Mouse (Mus musculus) right cerebral cortex, adult 2 months (tissue): ENCODE measurements at regions not wholly inside any gene's neighbourhood (a gene's known extent, or its start where the extent isn't known, plus 50 kb on each side); places are given as distances from the start of the nearest gene placed in this dataset.
"Not testable (repeated sequence)": the region's sequence is repeated elsewhere in the genome, so short reads cannot be mapped to it uniquely, and the experiment has no call there.

Source experiments
- DNase-seq, 2 experiments: peaks; one replicate each; pipeline ENCODE4 v3.0.0; 2021 to 2022; ENCODE audit warnings: low spot score in 2 of 2

DNA sequence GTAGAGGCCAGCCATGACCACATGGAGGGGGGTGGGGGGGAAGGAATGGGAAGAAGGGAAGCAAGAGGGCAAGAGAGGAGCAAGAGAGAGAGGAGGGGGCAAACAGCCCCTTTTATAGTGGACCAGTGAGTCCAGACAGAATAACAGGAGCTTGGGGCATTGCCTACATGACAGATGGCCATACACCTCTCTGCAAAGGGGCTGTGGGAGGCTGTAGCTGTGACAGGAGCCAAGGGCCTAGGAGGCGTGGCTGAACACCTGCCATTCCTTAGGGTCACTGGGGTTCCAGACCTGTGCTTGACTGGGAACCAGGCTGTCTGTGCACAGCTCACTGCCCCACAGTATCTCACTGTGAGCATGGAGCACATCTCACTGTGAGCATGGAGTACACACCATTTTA is 157.0 kb upstream of the Ipo5 start:
- DNase-seq = no peak

DNA sequence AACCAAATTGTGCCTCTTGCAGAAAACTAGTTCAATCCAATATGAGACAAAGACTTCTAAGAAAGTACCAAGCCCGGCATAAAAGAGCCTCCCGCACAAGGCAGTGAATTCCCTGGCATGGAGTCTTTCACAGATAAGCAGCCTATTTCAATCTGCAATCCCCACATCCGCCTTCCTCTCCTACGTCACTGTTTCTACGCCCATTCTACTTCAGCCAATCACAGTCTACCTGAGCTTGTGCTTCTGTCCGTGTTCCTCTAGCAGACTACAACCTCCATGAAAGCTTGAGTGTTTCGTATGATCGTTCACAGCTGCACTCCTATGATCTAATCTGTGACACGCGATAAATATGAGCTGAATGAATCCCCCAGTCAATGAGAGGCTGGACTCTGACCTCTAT is 155.6 kb upstream of the Ipo5 start:
- DNase-seq = no peak

DNA sequence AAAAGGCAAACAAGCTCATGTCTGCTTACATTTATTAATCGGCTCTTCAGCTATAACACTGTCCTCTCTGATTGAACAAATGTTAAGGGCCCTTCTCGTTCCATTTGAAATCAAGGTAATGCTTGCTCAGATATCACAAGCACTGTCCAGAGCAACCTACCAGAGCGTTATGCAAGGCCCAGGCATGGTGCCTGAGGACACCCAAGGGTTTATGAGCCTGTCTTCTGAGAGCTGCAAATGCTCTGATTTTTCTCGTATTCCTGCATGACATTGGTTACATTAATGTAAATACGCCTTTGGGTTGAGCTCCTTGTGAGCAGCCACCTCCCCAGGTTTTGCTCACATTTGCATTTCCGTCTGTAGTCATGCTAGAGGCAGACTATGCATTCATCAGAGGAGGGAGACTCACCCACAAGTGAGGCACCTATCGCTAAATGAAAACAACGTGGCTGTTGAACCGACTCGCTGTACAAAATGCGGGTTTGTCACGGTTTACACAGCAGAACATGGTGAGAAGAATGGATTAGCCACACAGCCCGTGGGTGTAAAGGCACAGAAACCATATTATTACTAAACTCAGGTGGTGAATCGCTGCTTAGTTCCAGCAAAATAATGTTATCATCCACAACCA is 152.7 kb upstream of the Ipo5 start:
- no peak for DNase-seq

DNA sequence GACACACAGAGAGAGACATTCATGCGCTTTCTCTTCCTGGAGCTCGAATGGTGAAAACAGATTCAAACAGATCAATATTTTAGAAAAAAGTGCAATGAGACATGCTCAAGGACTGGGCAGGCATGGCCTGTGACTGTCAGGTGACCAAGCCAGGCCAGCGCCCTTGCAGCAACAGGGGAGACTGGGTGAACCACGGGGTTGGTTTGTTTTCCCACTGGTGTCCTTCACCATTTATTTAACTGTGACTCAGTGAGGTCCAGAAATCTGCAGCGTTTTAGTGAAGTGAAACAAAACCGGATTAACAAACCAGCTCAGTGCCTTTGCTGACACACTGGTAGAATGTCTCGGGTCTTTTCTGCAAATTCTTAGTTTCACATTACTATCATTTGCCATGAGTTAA is 148.9 kb upstream of the Ipo5 start:
- no peak for DNase-seq

DNA sequence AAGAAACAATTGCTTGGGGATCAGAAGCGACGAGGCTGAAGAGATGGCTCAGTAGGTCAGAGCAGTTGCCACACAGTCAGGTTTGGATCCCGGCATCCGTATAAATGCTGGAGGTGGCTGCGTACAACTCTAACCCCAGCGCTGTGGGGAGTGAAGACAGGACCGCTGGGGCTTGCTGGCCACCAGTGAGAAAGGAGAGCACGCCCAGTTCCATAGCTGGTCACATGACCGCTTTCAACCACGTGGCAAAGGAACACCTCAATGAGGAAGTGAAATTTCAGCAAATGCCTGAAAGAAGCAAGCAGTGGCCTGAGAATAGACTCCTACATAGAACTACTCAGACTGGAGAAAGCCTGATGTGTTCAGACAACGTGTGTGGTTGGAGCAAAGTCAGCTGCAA is 148.3 kb upstream of the Ipo5 start:
- DNase-seq = no peak

DNA sequence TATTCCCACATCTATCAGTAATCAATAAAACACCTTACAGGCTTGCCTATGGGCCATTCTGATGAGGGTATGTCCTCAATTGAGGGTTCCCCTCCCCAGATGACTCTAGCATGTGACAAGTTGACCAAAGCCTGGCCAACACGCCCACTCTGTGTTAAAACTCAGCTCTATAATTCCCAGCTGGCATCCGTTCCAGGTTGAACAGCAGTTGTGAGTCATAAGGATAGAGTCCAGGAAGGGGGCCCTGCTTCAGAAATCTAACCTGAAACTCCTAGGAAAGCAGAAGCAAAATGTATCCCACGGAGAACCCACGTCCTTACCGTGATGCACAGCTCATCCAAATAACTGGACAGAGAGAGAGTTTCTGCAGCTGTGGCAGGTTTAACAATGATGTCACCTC is 147.2 kb upstream of the Ipo5 start:
- peak; percentile 46 to 52 for DNase-seq

DNA sequence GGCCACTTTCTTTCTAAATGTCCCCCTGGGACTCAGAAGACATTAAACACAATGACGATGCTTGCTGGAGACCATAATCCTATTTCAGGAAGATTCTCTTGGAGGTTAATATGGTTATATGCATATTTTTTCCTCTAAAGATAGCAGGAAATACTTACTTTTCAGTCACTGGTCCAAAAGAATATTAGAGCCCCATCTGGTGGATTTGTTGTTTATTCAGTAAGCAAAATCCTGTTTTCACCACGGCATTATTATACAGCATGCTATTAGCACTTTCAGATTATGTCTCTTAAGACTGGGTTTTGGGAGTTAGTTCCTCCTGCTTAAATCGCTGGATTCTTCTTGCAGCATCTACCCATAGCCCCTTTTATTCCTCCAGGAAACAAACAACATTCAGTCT is 146.6 kb upstream of the Ipo5 start:
- DNase-seq = no peak

DNA sequence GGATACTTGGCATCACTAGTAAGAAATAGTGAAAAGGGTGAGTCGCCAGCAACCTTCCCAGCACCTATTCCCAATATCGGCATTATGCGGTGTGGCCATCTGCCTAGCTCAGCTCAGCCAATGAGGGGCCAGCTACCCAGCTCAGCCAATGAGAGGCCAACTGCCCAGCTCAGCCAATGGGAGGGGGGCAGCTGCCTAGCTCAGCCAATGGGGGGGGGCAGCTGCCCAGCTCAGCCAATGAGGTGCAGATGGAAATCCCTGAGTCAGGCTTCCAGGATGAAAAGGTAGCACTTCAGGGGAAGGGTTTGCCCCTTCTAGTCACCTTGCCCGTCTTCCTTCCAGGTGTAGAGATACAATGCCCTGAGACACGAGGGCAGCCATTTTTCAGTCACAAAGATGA is 144.6 kb upstream of the Ipo5 start:
- no peak for DNase-seq

DNA sequence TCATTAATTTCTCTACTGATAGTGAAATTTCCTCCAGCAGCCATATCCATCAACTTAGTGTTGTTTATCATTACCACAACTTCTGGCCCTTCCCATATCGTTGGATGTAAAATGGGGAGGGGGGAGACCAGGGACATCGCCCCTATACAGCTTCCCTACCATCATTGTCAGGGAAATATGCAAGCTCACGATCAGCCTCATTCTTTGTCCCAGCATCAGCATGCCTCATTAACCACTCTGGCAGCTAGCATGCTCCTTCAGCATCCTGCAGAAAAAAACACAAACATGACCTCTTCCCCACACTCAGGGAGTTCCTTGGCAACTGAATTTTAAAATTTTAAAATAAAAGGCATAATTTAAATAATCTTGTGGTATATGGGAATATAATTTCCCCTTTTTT is 140.4 kb upstream of the Ipo5 start:
- no peak for DNase-seq

DNA sequence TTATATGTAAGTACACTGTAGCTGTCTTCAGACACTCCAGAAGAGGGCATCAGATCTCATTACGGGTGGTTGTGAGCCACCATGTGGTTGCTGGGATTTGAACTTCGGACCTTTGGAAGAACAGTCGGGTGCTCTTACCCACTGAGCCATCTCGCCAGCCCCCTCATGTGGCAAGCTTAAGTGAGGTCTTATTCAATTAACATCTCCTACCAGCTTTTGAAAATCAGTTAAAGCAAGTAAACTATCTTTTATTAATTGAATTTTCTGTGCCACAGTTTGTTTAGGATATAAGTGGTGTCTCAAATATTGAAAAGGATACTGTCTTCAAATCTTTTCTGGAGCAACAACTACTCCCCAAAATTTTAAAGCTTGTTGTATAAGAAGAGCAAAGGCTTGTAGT is 138.0 kb upstream of the Ipo5 start:
- DNase-seq = not testable (repeated sequence)

DNA sequence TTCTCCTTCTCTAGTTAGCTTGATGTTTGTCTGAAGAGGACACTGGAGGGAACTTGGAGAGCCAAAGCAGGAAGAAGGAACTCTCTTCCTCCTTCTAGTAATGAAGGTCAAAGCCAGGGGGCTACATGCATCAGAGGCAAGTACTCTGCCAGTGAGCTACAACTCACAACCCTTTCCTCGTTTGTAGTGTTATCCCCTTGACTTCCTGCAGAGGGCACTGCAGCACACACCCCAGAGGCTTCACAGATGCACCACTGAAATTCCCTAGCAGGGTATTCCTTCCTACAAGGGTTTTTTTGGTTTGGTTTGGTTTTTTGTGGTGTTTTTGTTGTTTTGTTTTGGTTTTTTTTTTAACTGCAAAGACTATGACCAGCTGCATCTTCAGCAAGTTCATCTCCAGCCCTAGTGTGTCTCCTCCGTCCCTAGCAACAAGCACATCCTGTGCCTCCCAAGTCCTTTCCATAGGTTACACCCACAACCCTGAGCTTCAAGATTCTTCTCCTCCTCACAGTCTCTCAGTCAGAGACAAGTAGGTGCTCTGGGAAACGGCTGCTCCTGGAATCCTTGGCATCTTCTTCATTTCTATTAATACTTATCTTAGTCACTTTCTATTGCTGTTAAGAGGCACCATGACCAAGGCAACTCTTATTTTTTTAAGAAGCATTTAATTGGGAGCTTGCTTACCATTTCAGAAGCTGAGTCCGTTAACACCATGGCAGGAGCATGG is 119.0 kb upstream of the Ipo5 start:
- DNase-seq = no peak

DNA sequence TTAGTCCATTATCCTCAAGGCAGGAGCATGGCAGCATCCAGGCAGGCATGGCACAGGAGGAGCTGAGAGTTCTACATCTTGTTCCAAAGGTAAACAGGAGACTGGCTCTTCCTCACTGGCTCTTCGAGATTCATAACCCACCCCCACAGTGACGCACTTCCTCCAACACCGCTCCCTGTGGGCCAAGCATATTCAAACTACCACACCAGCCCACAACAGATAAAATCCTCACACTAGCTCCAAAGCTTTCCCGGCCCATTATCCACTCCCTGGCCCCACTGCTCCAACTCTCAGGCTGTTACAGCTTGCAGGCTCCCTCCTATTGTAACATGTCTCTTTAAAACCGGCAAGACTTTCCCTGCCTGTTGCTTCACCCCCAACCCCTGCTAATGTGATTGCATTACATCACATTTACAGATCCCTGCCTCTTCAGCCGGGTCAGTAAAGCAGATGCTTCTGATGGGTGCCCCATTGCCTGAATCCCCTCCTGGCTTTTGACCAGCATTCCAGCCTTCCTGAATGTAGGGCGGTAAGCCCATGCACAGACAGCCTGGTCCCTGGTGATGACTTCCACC is 113.0 kb upstream of the Ipo5 start:
- no peak for DNase-seq

DNA sequence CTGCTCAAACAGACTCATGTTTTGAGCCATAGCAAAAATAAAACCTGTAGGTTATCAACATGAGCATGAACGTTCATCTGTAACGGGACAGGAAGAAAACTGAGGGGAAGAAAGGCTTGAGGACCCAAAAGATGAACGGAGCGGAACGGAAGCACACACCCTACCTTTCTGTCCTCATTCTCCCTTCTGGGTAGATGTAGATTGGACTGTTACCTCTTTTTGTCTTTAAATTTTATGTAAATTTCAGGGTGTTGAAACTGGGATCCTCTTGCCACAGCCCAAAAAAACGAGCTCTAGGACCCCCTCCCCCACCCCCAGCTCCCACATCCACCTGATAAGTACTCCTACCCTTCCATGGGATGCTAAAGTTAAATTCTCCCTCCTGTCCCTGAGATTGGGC is 107.8 kb upstream of the Ipo5 start:
- no peak for DNase-seq

DNA sequence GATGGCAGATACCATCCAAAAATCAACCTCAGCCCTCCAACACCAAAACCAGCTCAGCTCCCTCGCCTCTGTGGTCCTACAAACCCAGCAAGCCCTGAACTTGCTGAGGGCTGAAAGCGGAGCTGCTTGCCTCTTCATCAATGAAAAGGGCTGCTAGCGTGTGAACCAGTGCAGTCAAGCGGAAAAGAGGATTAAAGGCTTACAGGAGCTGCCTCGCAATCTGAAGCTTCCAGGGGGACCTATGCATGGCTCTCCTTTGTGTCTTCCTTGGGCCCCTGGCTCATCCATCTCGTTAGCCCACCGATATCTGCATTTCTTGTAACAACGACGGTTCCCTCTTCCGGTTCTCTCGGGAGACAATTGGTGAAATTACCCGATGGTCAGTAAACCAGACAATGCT is 107.3 kb upstream of the Ipo5 start:
- DNase-seq = no peak

DNA sequence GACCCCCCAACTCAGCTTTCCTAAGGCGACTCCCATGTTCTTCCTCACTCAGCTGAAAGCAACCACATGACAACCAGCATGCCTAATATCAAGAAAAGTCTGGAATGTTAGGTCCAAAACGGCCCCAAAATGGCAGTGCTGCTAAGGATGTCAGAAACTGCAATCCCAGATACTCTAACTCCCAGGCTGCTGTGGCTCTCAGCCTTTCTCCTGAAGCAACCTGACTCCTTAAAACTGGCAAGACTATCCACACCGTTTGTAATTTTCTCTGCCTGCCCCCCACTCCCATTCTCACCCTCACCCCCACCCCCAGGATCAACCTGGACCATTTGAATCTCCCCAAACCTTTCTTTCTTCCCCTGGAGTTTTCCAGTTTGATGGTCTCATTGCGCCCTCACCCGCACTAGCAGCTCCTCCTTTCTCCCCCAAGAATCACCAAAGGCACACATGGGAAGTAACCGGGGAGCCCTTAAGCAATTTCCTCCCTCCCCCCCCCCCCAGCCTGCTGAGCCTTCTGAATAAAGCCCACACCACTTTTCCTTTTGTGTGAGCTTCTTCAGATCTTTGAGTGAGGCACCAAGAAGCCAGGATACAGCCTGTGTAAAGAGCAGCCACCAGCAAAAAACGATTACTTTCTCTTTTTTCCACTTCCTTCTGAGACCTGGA is 106.7 kb upstream of the Ipo5 start:
- DNase-seq = no peak

DNA sequence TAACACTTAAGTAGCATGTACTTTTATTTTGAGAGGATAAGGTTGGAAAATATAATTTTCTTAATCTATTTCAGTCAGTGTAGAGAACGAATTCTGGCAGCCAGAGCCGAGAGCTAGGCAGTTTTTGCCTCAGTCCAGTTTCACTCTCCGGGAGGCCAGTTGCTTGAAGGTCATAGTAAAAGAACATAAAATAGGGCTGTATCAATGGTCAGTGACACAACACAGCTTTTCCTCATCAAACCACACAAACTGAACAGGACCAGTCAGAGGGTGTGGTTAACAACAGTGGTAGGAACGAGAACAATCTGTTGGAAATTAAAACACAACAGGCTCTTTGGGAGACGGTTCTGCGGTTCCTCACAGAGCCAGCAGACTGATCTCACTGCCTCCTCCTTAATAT is 105.9 kb upstream of the Ipo5 start:
- no peak for DNase-seq

DNA sequence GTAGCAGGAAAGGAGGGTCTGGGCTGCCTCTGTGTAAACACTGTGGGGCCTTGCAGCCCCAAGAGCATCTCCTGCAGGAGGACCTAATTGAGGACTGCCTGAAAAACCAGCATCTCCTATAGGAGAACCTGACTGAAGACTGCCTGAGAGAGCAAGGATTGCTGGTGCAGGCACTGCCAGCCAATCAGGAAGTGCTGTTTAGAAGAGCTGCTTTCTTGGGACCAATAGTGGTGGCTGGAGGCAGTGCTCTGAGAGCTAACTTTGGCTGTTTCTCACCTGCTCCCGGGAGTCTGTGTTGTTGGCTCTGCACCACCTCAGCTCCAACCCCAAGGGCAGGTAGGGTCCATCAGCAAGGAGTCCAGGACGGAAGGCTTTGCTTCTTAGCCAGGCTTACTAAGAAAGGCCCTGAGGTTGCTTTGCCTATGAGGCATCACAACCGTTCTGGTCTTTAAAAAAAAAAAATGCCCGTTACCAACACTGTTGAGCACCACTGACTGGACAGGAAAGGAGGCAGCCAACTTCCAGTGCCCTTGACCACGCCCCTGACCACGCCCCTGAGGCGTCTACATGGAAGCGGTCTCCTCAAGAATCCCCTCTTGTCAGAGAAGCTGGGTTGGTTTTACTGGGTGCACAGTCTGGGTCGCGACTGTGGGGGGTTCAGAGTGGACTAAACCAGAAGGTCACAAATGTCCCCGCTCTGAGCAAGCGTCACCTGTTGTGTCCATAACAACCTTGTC is 105.0 kb upstream of the Ipo5 start:
- DNase-seq = not testable (repeated sequence)

DNA sequence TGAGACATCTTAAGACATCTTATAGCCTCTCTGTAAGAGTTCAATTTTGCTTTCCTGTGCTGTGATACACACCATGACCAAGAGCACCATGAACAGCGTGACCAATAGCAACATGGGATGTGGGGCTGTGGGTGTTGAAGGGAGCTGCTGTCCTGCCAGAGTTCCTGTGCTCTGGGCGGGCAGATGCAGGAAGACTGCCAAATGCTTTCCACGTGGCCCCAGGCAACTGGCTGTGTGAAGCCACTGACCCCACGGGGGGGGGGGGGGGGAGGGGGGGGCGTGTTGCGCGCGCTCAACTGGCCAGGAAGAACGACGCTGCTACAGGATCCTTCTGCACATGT is 104.5 kb upstream of the Ipo5 start:
- no peak for DNase-seq

DNA sequence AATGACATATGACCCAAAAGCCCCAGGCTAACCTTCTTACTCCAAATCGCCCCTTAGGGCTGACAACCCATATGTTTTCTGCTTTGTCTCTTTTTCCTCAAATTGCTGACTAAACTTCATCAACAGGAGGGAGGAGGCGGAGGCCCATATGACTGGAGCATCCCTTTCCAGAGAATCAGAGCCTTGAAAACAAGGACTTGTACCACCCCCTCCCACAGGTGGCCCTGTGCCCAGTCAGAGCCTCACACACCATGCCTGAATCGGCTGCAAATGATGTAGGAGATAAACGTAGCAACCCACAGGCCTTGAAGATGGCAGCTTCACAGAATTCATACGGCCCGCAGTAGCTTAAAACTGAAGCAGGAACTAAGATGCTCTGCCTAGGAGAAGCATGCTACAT is 101.7 kb upstream of the Ipo5 start:
- peak; percentile 73 to 88 for DNase-seq

DNA sequence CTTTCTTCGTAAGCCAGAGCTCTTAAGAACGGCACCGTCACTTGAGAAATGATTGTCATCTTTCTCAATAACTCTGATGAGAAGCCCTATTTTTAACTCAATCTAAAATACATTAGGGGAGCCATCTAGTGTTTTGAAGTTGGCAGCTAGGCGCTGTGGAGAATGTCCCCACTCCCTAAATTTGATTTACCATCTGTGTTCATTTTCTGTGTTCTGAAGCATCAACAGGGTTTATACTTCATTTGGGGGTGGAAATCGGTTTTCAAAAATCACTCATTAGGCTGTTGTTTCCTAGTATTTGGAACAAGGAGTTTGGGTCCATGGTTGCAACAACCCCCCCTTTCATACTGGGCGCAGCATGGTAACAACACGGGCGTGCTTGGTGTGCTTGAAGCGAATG is 97.1 kb upstream of the Ipo5 start:
- no peak for DNase-seq

DNA sequence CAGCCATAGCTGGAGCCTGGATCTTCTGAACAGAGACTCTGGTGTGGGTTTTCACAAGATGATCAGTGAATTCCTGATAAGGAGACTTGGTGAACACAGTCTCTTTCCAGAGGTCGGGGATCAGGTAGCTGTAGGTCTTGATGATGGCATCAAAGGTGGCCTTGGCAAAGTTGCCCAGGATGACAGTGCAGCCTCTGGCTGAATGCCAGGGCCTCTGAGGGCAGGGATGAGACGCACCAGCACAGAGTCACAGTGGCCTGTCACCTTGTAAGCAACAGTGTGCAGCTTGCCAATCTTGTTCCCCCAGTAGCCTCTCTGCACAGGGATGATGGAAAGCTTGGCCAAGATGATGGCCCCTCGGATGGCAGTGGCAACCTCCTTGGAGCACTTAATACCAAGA is 95.9 kb upstream of the Ipo5 start:
- DNase-seq = not testable (repeated sequence)

DNA sequence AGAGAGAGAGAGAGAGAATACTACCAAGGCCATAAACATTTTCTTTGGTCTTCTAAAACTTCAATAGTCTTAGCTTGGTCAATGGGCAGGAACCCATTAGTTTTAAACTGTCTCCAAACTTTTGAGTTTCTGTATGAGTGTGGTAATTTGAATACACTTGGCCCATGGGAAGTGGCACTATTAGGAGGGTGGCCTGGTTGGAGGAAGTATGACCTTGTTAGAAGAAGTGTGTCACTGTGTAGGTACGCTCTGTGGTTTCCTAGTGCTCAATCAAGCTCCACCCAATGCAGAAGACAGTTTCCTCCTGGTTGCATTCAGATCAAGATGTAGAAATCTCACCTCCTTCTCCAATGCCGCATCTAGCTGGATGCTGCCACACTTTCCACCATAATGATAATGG is 94.5 kb upstream of the Ipo5 start:
- no peak for DNase-seq
